Mouse (Mus musculus): Measurements from ENCODE around the gene Cd209c. TPM values are rescaled to one million over a fixed set of nuclear protein-coding genes. Genes with fewer than 3 reads are reported as not detected.

Gene Cd209c
- total RNA-seq (2017): 0.15 and 1.2 TPM in 2 replicates

DNA sequence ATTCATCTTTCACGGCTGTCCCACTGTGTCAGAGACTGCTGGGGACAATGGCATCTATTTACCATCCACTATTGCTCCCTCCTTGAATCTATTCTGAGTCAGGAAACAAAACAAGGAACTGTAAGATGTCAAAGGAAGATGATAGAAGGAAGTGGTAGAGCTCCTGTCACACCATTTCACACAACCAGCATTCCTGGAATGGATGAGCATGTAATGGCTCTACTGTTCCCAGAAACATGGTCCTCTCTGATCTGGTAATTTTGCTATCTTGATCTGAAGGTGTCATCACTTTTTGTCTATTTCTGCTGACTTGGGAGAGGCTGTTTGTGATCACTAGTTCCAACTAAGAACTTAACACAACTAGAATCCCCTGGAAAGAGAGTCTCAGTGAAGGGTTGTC lies at the start of gene Cd209c:
TSS of gene Cd209c (minus strand) at position 101 of the 400 bp plus-strand sequence.
- no peak for ATAC-seq (replicated peaks in 1 of 2; ENCODE audit: insufficient read depth in 1 of 2, low FRiP score in 2 of 2, low TSS enrichment in 1 of 2, low read depth in 1 of 2, poor library complexity in 2 of 2, severe bottlenecking in 2 of 2)

GRCm38 (mm10) chr8:3994219-3994618 lies 39.7 kb upstream of the Cd209c start:
- ATAC-seq (replicated peaks in 1 of 2; ENCODE audit: insufficient read depth in 1 of 2, low FRiP score in 2 of 2, low TSS enrichment in 1 of 2, low read depth in 1 of 2, poor library complexity in 2 of 2, severe bottlenecking in 2 of 2): peak in 1 of 2 experiments; percentile 42; a peak in 2 of 4 replicates

DNA sequence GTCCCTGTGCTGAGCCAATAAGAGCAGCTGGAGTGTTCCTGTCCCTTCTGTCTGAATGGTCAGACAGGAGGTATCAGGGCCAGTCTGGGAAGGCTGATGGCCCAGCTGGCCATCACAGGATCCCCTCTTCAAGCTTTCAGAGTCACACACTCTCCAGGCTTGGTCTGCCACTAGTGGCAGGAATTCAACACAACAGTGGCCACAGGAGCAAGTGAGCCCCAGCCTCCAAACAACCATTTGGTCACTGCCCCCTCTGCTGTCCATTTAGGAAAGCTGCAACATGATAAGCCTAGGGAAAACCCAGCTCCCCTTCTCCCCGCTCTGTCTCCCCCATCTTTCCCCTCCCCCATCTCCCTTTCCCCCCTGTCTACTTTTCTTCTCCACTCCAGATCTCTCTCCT lies 1.5 kb upstream of the Cd209c start:
- ATAC-seq (replicated peaks in 1 of 2; ENCODE audit: insufficient read depth in 1 of 2, low FRiP score in 2 of 2, low TSS enrichment in 1 of 2, low read depth in 1 of 2, poor library complexity in 2 of 2, severe bottlenecking in 2 of 2): peak; percentile 99 to 100

DNA sequence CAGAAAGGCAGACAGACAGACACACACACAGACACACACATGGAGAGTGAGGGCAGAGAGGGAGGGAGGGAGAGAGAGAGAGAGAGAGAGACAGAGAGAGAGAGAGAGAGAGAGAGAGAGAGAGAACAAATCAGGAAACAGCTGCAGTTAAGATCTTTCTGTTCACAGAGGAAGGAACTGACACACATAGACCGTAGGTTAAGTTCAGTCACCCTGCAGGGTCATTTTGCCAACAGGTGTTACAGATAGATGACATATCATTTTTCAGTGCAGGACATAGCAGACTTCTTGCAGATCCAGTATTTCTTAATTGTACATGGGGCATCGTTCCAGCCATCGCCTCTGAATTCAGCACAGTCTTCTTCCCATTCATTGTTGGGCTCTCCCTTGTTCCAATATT lies 14.5 kb downstream of the Cd209c start:
- peak; percentile 53 to 69; a peak in 3 of 4 replicates for ATAC-seq (replicated peaks in 1 of 2; ENCODE audit: insufficient read depth in 1 of 2, low FRiP score in 2 of 2, low TSS enrichment in 1 of 2, low read depth in 1 of 2, poor library complexity in 2 of 2, severe bottlenecking in 2 of 2)

GRCm38 (mm10) chr8:3926744-3927143 lies 27.8 kb downstream of the Cd209c start, which contains the start of gene Cd209b:
Gene Cd209b, minus strand, starts transcription at chr8:3926844.
- no peak for ATAC-seq (replicated peaks in 1 of 2; ENCODE audit: insufficient read depth in 1 of 2, low FRiP score in 2 of 2, low TSS enrichment in 1 of 2, low read depth in 1 of 2, poor library complexity in 2 of 2, severe bottlenecking in 2 of 2)

Other genes starting within 250 kb of the Cd209c start
- 0.81 TPM in 1 of 2 replicates, not detected in the other for gene Clec4g, start 234.1 kb downstream of the Cd209c start, total RNA-seq (2017)
- 1.7 and 1.8 TPM in 2 replicates for gene Cd209a, start 205.8 kb downstream of the Cd209c start, total RNA-seq (2017)
- gene Cd209e, start 100.4 kb downstream of the Cd209c start, total RNA-seq (2017): not detected in 2 replicates
- gene Cd209d, start 76.2 kb downstream of the Cd209c start, total RNA-seq (2017): not detected in 2 replicates
- gene Cd209b, start 27.9 kb downstream of the Cd209c start, total RNA-seq (2017): not detected in 2 replicates
- gene Cd209f, start 151.1 kb upstream of the Cd209c start, total RNA-seq (2017): 0.19 TPM in 1 of 2 replicates, not detected in the other
- gene Cd209g, start 179.4 kb upstream of the Cd209c start, total RNA-seq (2017): 1.1 TPM in 1 of 2 replicates, not detected in the other
- 9.3 and 14.3 TPM in 2 replicates for gene Evi5l, start 211.8 kb upstream of the Cd209c start, total RNA-seq (2017)

Data from hematopoietic stem cell, adult 5-6 weeks (primary cell).